ENCODE assay signal across 13 mouse cellular contexts in genomic region chr4:33706785-33707184, GRCm38 (mm10).
DNase-seq lines count a peak whose midpoint lies in the region; ATAC-seq and TF ChIP-seq lines count a peak whose summit lies in the region.
"Had no signal": no experiment of that assay in that cellular context is flagged by ENCODE, and none has a peak within 500 bp of the region (broad histone marks: within the 10 kb centered on the region; RNA-seq: fewer than 3 reads in every experiment).

No protein-coding gene starts in this region.

- no peak for TF ChIP-seq EP300 in heart, postnatal 0 days (IDR thresholded peaks at IDR 0.05; ENCODE audit: low read depth)

- no peak overlapping the region for H3K4me2 ChIP-seq in heart, postnatal 0 days (ENCODE audit: low read depth, low read length)
- H3K4me2 ChIP-seq: heart, embryonic 15.5 days; midbrain, embryonic 12.5 days; stomach, embryonic 15.5 days had no signal

- no peak for TF ChIP-seq POLR2A in cortical plate, adult 2 months (IDR thresholded peaks at IDR 0.05; ENCODE audit: extremely low read depth, insufficient read depth, low read length)

- no peaks in the 10 kb centered on the region for H3K4me1 ChIP-seq in heart, postnatal 0 days (ENCODE audit: control insufficient read depth, insufficient read depth)
- no peaks in the 10 kb centered on the region for H3K4me1 ChIP-seq in cortical plate, adult 2 months (ENCODE audit: control insufficient read depth, insufficient read depth, low read length)
- H3K4me1 ChIP-seq: forebrain, embryonic 10.5 days; heart, embryonic 15.5 days; midbrain, embryonic 12.5 days; stomach, embryonic 15.5 days had no signal

- H3K9me3 ChIP-seq in heart, postnatal 0 days (replicated peaks; ENCODE audit: control insufficient read depth, low read length), result 0 out of 2 replicates have a peak, but pooled peaks cover 6% of the 10 kb centered on the region
- H3K9me3 ChIP-seq: heart, embryonic 15.5 days; stomach, embryonic 15.5 days had no signal

- H3K27me3 ChIP-seq in heart, postnatal 0 days (ENCODE audit: control insufficient read depth, insufficient read depth, low read length), result no peaks in the 10 kb centered on the region
- H3K27me3 ChIP-seq: heart, embryonic 15.5 days; midbrain, embryonic 12.5 days; stomach, embryonic 15.5 days had no signal

- H3K36me3 ChIP-seq in heart, postnatal 0 days (replicated peaks; ENCODE audit: control insufficient read depth, insufficient read depth, low read length), result no peaks in the 10 kb centered on the region
- H3K36me3 ChIP-seq: forebrain, embryonic 10.5 days; heart, embryonic 15.5 days; midbrain, embryonic 12.5 days; stomach, embryonic 15.5 days had no signal

- ATAC-seq in heart, postnatal 0 days (ENCODE audit: insufficient read depth, low read depth), result no peak

- H3K27ac ChIP-seq in heart, postnatal 0 days (ENCODE audit: low read depth), result no peak overlapping the region
- no peak overlapping the region for H3K27ac ChIP-seq in cortical plate, adult 2 months (ENCODE audit: insufficient read depth, low read length)
- H3K27ac ChIP-seq: forebrain, embryonic 10.5 days; heart, embryonic 15.5 days; midbrain, embryonic 12.5 days; stomach, embryonic 15.5 days had no signal

- 0 out of 2 replicates have a peak, but pooled peaks have one; percentile 11 for TF ChIP-seq CTCF in heart, postnatal 0 days (IDR thresholded peaks at IDR 0.05; ENCODE audit: low read depth)
- TF ChIP-seq CTCF in cortical plate, adult 2 months (IDR thresholded peaks at IDR 0.05; ENCODE audit: extremely low read depth, insufficient read depth, low read length), result peak; percentile 32

- no peak overlapping the region for H3K9ac ChIP-seq in heart, postnatal 0 days (replicated peaks; ENCODE audit: low read depth, low read length)
- H3K9ac ChIP-seq: heart, embryonic 15.5 days; midbrain, embryonic 12.5 days; stomach, embryonic 15.5 days had no signal

- 50% methylated on average over 10 of the region's 10 CpGs for WGBS in heart, postnatal 0 days

- H3K4me3 ChIP-seq in heart, postnatal 0 days (ENCODE audit: low read depth, low read length), result no peak overlapping the region
- H3K4me3 ChIP-seq in cortical plate, adult 2 months (ENCODE audit: insufficient read depth, low read length), result no peak overlapping the region
- H3K4me3 ChIP-seq: forebrain, embryonic 10.5 days; heart, embryonic 15.5 days; midbrain, embryonic 12.5 days; stomach, embryonic 15.5 days had no signal

- no peak for DNase-seq in heart, postnatal 0 days (ENCODE audit: low spot score)
- no peak for DNase-seq in heart, adult 18-20 months
- DNase-seq in retina, embryonic 14.5 days (ENCODE audit: low spot score), result peak; percentile 21
- DNase-seq in retina, postnatal 1 day, result no peak
- DNase-seq in right cerebral cortex, postnatal 10 days (ENCODE audit: low spot score in 2 of 2), result no peak
- no peak for DNase-seq in ovary, postnatal 14 days (ENCODE audit: low spot score)
- DNase-seq: cerebellum, adult 18-20 months; kidney, postnatal 14 days had no signal
